Mouse (Mus musculus): Measurements from ENCODE around the gene Tmx1. TPM values are rescaled to one million over a fixed set of nuclear protein-coding genes. Genes with fewer than 3 reads are reported as not detected.

The Tmx1 gene
- polyA plus RNA-seq, 1 experiment from 2014 or later: 73.9 TPM

GRCm38 (mm10) chr12:70475336-70475735 is 22.4 kb downstream of the Tmx1 start:
- Histone ChIP-seq H3K36me3 (ENCODE audit: control insufficient read depth, insufficient read depth, low read length) (no peaks in the 10 kb centered on the region), H3K9me3 (ENCODE audit: control insufficient read depth, low read length) (no peaks in the 10 kb centered on the region), H3K4me2 (ENCODE audit: low read depth, low read length) (no peak overlapping the region), H3K27ac (replicated peaks; ENCODE audit: low read depth, low read length) (no peak overlapping the region), H3K4me3 (ENCODE audit: low read depth, low read length) (no peak overlapping the region), H3K9ac (ENCODE audit: low read depth, low read length) (no peak overlapping the region), H3K27me3 (replicated peaks; ENCODE audit: control insufficient read depth, insufficient read depth, low read length) (no peaks in the 10 kb centered on the region), H3K4me1 (ENCODE audit: control insufficient read depth, insufficient read depth, low read length) (no peaks in the 10 kb centered on the region; the same call in 1 of the 2 replicates)
- no peak for DNase-seq (ENCODE audit: low spot score)
- 78% methylated on average over 3 of the region's 3 CpGs for WGBS
- no peak for ATAC-seq (ENCODE audit: low read depth)

GRCm38 (mm10) chr12:70476884-70477576 is 24.1 kb downstream of the Tmx1 start:
- Histone ChIP-seq H3K27me3 (replicated peaks; ENCODE audit: control insufficient read depth, insufficient read depth, low read length) (no peaks in the 10 kb centered on the region), H3K4me3 (ENCODE audit: low read depth, low read length) (no peak overlapping the region), H3K4me2 (ENCODE audit: low read depth, low read length) (peak overlapping the region; percentile 41), H3K27ac (replicated peaks; ENCODE audit: low read depth, low read length) (no peak overlapping the region), H3K9ac (ENCODE audit: low read depth, low read length) (no peak overlapping the region), H3K4me1 (ENCODE audit: control insufficient read depth, insufficient read depth, low read length) (no peaks in the 10 kb centered on the region; the same call in 1 of the 2 replicates), H3K36me3 (ENCODE audit: control insufficient read depth, insufficient read depth, low read length) (no peaks in the 10 kb centered on the region), H3K9me3 (ENCODE audit: control insufficient read depth, low read length) (no peaks in the 10 kb centered on the region)
- WGBS: 58% methylated on average over 16 of the region's 16 CpGs
- ATAC-seq (ENCODE audit: low read depth): no peak
- DNase-seq (ENCODE audit: low spot score): peak; percentile 50

- H3K4me3 ChIP-seq (ENCODE audit: low read depth, low read length): no peak overlapping the region
- H3K4me2 ChIP-seq (ENCODE audit: low read depth, low read length): peak overlapping the region; percentile 41
- H3K27ac ChIP-seq (replicated peaks; ENCODE audit: low read depth, low read length): no peak overlapping the region
- H3K4me1 ChIP-seq (ENCODE audit: control insufficient read depth, insufficient read depth, low read length): no peaks in the 10 kb centered on the region; the same call in 1 of the 2 replicates
- no peaks in the 10 kb centered on the region for H3K36me3 ChIP-seq (ENCODE audit: control insufficient read depth, insufficient read depth, low read length)
- H3K9ac ChIP-seq (ENCODE audit: low read depth, low read length): no peak overlapping the region
- ATAC-seq (ENCODE audit: low read depth) (peak; percentile 80), DNase-seq (ENCODE audit: low spot score) (peak; percentile 58)
- H3K27me3 ChIP-seq (replicated peaks; ENCODE audit: control insufficient read depth, insufficient read depth, low read length): no peaks in the 10 kb centered on the region
- WGBS: 78% methylated on average over 16 of the region's 16 CpGs
- no peaks in the 10 kb centered on the region for H3K9me3 ChIP-seq (ENCODE audit: control insufficient read depth, low read length)
Measured at GRCm38 (mm10) chr12:70477593-70478287, 24.8 kb downstream of the Tmx1 start.

GRCm38 (mm10) chr12:70485956-70486355 is 33.1 kb downstream of the Tmx1 start:
- no peaks in the 10 kb centered on the region for H3K27me3 ChIP-seq (replicated peaks; ENCODE audit: control insufficient read depth, insufficient read depth, low read length)

GRCm38 (mm10) chr12:70486716-70487480 is 34.0 kb downstream of the Tmx1 start:
- Histone ChIP-seq H3K27ac (replicated peaks; ENCODE audit: low read depth, low read length) (no peak overlapping the region), H3K36me3 (ENCODE audit: control insufficient read depth, insufficient read depth, low read length) (no peaks in the 10 kb centered on the region), H3K4me3 (ENCODE audit: low read depth, low read length) (no peak overlapping the region), H3K27me3 (replicated peaks; ENCODE audit: control insufficient read depth, insufficient read depth, low read length) (no peaks in the 10 kb centered on the region), H3K4me1 (ENCODE audit: control insufficient read depth, insufficient read depth, low read length) (no peaks in the 10 kb centered on the region), H3K9ac (ENCODE audit: low read depth, low read length) (no peak overlapping the region), H3K4me2 (ENCODE audit: low read depth, low read length) (no peak overlapping the region), H3K9me3 (ENCODE audit: control insufficient read depth, low read length) (no peaks in the 10 kb centered on the region)
- DNase-seq (ENCODE audit: low spot score) (no peak), ATAC-seq (ENCODE audit: low read depth) (no peak)
- WGBS: 75% methylated on average over 6 of the region's 6 CpGs

More at GRCm38 (mm10) chr12:70485956-70486355, 33.1 kb downstream of the Tmx1 start:
- no peak overlapping the region for H3K27ac ChIP-seq (replicated peaks; ENCODE audit: low read depth, low read length)
- no peaks in the 10 kb centered on the region for H3K9me3 ChIP-seq (ENCODE audit: control insufficient read depth, low read length)
- no peak for ATAC-seq (ENCODE audit: low read depth)
- no peak for DNase-seq (ENCODE audit: low spot score)
- H3K4me3 ChIP-seq (ENCODE audit: low read depth, low read length): no peak overlapping the region
- no peaks in the 10 kb centered on the region for H3K36me3 ChIP-seq (ENCODE audit: control insufficient read depth, insufficient read depth, low read length)
- 88% methylated on average over 7 of the region's 7 CpGs for WGBS
- H3K4me2 ChIP-seq (ENCODE audit: low read depth, low read length): no peak overlapping the region
- no peak overlapping the region for H3K9ac ChIP-seq (ENCODE audit: low read depth, low read length)
- H3K4me1 ChIP-seq (ENCODE audit: control insufficient read depth, insufficient read depth, low read length): no peaks in the 10 kb centered on the region

- ATAC-seq (ENCODE audit: low read depth) (no peak), DNase-seq (ENCODE audit: low spot score) (no peak)
- Histone ChIP-seq H3K27ac (replicated peaks; ENCODE audit: low read depth, low read length) (no peak overlapping the region), H3K4me2 (ENCODE audit: low read depth, low read length) (no peak overlapping the region), H3K36me3 (ENCODE audit: control insufficient read depth, insufficient read depth, low read length) (no peaks in the 10 kb centered on the region), H3K4me3 (ENCODE audit: low read depth, low read length) (no peak overlapping the region), H3K27me3 (replicated peaks; ENCODE audit: control insufficient read depth, insufficient read depth, low read length) (no peaks in the 10 kb centered on the region), H3K9me3 (ENCODE audit: control insufficient read depth, low read length) (no peaks in the 10 kb centered on the region), H3K9ac (ENCODE audit: low read depth, low read length) (no peak overlapping the region), H3K4me1 (ENCODE audit: control insufficient read depth, insufficient read depth, low read length) (peaks cover 8% of the 10 kb centered on the region)
- 90% methylated on average over 10 of the region's 10 CpGs for WGBS
Measured at GRCm38 (mm10) chr12:70492441-70492840, 39.5 kb downstream of the Tmx1 start.

GRCm38 (mm10) chr12:70494494-70495281 is 41.8 kb downstream of the Tmx1 start:
- peak; percentile 67 for ATAC-seq (ENCODE audit: low read depth)
- H3K4me3 ChIP-seq (ENCODE audit: low read depth, low read length): no peak overlapping the region
- H3K36me3 ChIP-seq (ENCODE audit: control insufficient read depth, insufficient read depth, low read length): no peaks in the 10 kb centered on the region
- no peak overlapping the region for H3K4me2 ChIP-seq (ENCODE audit: low read depth, low read length)
- peak; percentile 90 for DNase-seq (ENCODE audit: low spot score)
- H3K9ac ChIP-seq (ENCODE audit: low read depth, low read length): no peak overlapping the region
- H3K27ac ChIP-seq (replicated peaks; ENCODE audit: low read depth, low read length): no peak overlapping the region
- H3K27me3 ChIP-seq (replicated peaks; ENCODE audit: control insufficient read depth, insufficient read depth, low read length): no peaks in the 10 kb centered on the region
- 58% methylated on average over 10 of the region's 10 CpGs for WGBS
- peaks cover 8% of the 10 kb centered on the region for H3K4me1 ChIP-seq (ENCODE audit: control insufficient read depth, insufficient read depth, low read length)
- H3K9me3 ChIP-seq (ENCODE audit: control insufficient read depth, low read length): 0 out of 2 replicates have a peak, but pooled peaks cover 4% of the 10 kb centered on the region

Data from embryonic facial prominence, embryonic 14.5 days (tissue).